Mouse (Mus musculus): ENCODE data around the gene Gramd1a.

DNA sequence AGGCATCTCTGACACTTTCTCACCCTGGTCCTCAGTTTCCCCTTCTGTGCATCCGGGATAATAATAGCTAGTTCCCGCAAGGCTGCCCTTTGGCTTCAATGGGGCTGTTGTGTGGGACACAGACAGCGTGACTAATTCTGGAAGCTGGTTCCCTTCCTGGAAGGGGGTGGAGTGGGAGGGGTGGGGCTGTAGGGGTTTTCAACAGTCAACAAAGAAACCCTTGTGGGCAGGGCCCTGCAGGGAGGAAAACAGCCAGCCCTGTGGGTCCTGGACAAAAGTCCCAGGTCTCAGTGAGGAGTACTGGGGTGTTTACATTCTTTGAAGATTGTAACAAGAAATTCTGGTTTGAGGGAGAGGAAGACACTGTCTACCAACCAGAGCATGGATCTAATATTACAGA, 70.5 kb downstream of the Gramd1a start:
- no peak for TF ChIP-seq POLR2A (IDR thresholded peaks at IDR 0.05; ENCODE audit: low read depth, low read length)
- TF ChIP-seq CTCF (IDR thresholded peaks at IDR 0.05; ENCODE audit: extremely low read depth, insufficient read length, insufficient replicate concordance, low read depth, low read length): no peak

All from small intestine, adult 2 months (tissue).